Mouse (Mus musculus): ENCODE data around the gene Fam222b.

DNA sequence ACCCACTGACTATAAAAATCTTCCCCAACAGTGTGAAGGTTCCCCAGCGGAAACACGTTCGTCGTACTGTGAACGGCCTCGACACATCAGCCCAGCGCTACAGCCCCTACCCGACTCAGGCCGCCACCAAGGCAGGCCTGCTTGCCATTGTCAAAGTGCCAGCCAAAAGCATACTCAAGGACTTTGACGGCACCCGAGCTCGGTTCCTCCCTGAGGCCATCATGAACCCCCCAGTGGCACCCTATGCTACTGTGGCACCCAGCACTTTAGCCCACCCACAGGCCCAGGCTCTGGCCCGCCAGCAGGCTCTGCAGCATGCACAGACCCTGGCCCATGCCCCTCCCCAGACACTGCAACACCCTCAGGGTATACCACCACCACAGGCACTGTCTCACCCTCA, 59.3 kb downstream of the Fam222b start:
- no peak for TF ChIP-seq POLR2A (IDR thresholded peaks at IDR 0.05; ENCODE audit: insufficient read depth, low read depth, low read length)
- TF ChIP-seq CTCF (IDR thresholded peaks at IDR 0.05; ENCODE audit: insufficient read depth, low read depth, low read length): no peak
